Mouse (Mus musculus) CH12.LX (cell line): ENCODE results near the gene A830018L16Rik. TPM values are rescaled to one million over a fixed set of nuclear protein-coding genes. Genes with fewer than 3 reads are reported as not detected.
"Not testable (repeated sequence)": the region's sequence is repeated elsewhere in the genome, so short reads cannot be mapped to it uniquely, and the experiment has no call there.

Experiments used
- DNase-seq: peaks from one replicate; pipeline ENCODE4 v3.0.0-alpha.2; 2013; ENCODE audit errors: extremely low read depth
- H3K27ac ChIP-seq: 2 replicates; pipeline ENCODE4 v1.5.1; 2012; ENCODE audit warnings: low read depth, mild to moderate bottlenecking, control low read depth, moderate library complexity; ENCODE audit not compliant: insufficient read depth
- H3K27me3 ChIP-seq: replicated peaks from 2 replicates; pipeline ENCODE3; 2012; ENCODE audit warnings: inconsistent platforms
- H3K36me3 ChIP-seq, 2 experiments: replicated peaks in 1 of 2; 2 replicates each; pipeline versions ENCODE3 to v1.6.1; 2012; ENCODE audit warnings: inconsistent platforms in 1 of 2, low read length in 1 of 2, mild to moderate bottlenecking in 1 of 2, mixed read lengths in 1 of 2, moderate library complexity in 1 of 2; ENCODE audit not compliant: control insufficient read depth in 1 of 2, insufficient read depth in 1 of 2
- H3K4me1 ChIP-seq, 2 experiments: 2 replicates each; pipeline ENCODE4 v1.6.1; 2012; ENCODE audit warnings: inconsistent platforms in 1 of 2, moderate library complexity in 1 of 2; ENCODE audit not compliant: insufficient read depth in 2 of 2, control insufficient read depth in 1 of 2
- H3K4me2 ChIP-seq: 2 replicates; pipeline ENCODE4 v1.6.1; 2012; ENCODE audit warnings: low read depth, mild to moderate bottlenecking, control low read depth; ENCODE audit not compliant: poor library complexity, insufficient read depth, severe bottlenecking
- H3K4me3 ChIP-seq, 3 experiments: fragments of 150-350 bp in 1 of 3; sonication (generic) in 1 of 3; replicated peaks in 1 of 3; 2 replicates each; pipeline versions ENCODE3 to v1.5.1; 2011 to 2012; ENCODE audit warnings: low read depth in 2 of 3, low read length in 2 of 3, mild to moderate bottlenecking in 2 of 3, moderate library complexity in 2 of 3, control low read depth in 1 of 3, improper control_type of control experiment in 1 of 3, inconsistent platforms in 1 of 3, mixed read lengths in 1 of 3; ENCODE audit not compliant: poor library complexity in 1 of 3
- H3K79me2 ChIP-seq: replicated peaks from 2 replicates; pipeline ENCODE4 v1.6.1; 2012; ENCODE audit warnings: mild to moderate bottlenecking, moderate library complexity; ENCODE audit not compliant: control insufficient read depth, poor library complexity, insufficient read depth, severe bottlenecking; ENCODE audit errors: extremely low read depth
- H3K9ac ChIP-seq: 2 replicates; pipeline ENCODE4 v1.6.1; 2012; ENCODE audit warnings: low read depth, mild to moderate bottlenecking, control low read depth, moderate library complexity; ENCODE audit not compliant: insufficient read depth
- H3K9me3 ChIP-seq: replicated peaks from 2 replicates; pipeline ENCODE3; 2012; ENCODE audit warnings: low read length, inconsistent platforms, mixed read lengths
- CHD1 ChIP-seq: IDR thresholded peaks from 2 replicates; pipeline ENCODE4 v1.6.1; 2012; ENCODE audit warnings: low read depth, low read length, improper control_type of control experiment, inconsistent platforms
- CTCF ChIP-seq, 2 experiments: IDR thresholded peaks in 1 of 2; conservative IDR thresholded peaks in 1 of 2; 2 replicates each; pipeline ENCODE4 v1.5.1; 2011 to 2012; ENCODE audit warnings: low read depth in 2 of 2, low read length in 2 of 2, improper control_type of control experiment in 1 of 2, inconsistent platforms in 1 of 2, mild to moderate bottlenecking in 1 of 2, moderate library complexity in 1 of 2
- E2F4 ChIP-seq: IDR thresholded peaks from 2 replicates; pipeline ENCODE4 v1.6.1; 2011; ENCODE audit warnings: low read depth, low read length, improper control_type of control experiment; ENCODE audit not compliant: insufficient replicate concordance
- GABPA ChIP-seq: IDR thresholded peaks from 2 replicates; pipeline ENCODE4 v1.6.1; 2012; ENCODE audit warnings: low read depth, low read length, improper control_type of control experiment, inconsistent platforms; ENCODE audit not compliant: insufficient replicate concordance
- MAX ChIP-seq: IDR thresholded peaks from 2 replicates; pipeline ENCODE4 v1.6.1; 2011; ENCODE audit warnings: low read length, improper control_type of control experiment
- POLR2AphosphoS2 ChIP-seq: IDR thresholded peaks from 2 replicates; pipeline ENCODE4 v1.6.1; 2011; ENCODE audit warnings: low read depth, low read length, improper control_type of control experiment
- RAD21 ChIP-seq: IDR thresholded peaks from 2 replicates; pipeline ENCODE4 v1.6.1; 2011; ENCODE audit warnings: low read depth, mild to moderate bottlenecking, low read length, improper control_type of control experiment, moderate library complexity
- SIN3A ChIP-seq: IDR thresholded peaks from 2 replicates; pipeline ENCODE4 v1.6.1; 2012; ENCODE audit warnings: low read length, improper control_type of control experiment, inconsistent platforms
- TBP ChIP-seq: conservative IDR thresholded peaks from 2 replicates; pipeline ENCODE4 v1.6.1; 2011; ENCODE audit warnings: low read depth, low read length, improper control_type of control experiment
- ZC3H11A ChIP-seq: IDR thresholded peaks from 2 replicates; pipeline ENCODE4 v1.6.1; 2012; ENCODE audit warnings: low read depth, mild to moderate bottlenecking, inconsistent platforms, low read length, improper control_type of control experiment
- dilution Hi-C: fragments of 300-500 bp; cut with MboI; formaldehyde crosslinking; loops from 2 replicates; pipeline ENCODE4 v1.14.3; 2020; ENCODE audit warnings: low sequenced_read_pairs; ENCODE audit not compliant: extremely low pct_unique_long_range_greater_than_20kb, extremely low pct_ligation_motif_present
- in situ Hi-C: fragments of 300-500 bp; cut with MboI; formaldehyde crosslinking; loops from 3 replicates; pipeline ENCODE4 v1.14.3; 2019; ENCODE audit warnings: low sequenced_read_pairs, low pct_ligation_motif_present, low pct_unique_long_range_greater_than_20kb, mixed read lengths
- polyA plus RNA-seq: library from polyadenylated mRNA; unstranded; fragments of >175 nt; gene quantifications from 2 replicates; pipeline ENCODE4 v1.2.1, GENCODE M21; 2012; ENCODE audit warnings: low read depth; ENCODE audit not compliant: insufficient read length
- total RNA-seq, 2 experiments: library from RNA; depleted of rRNA; stranded (reverse); fragments of 300-350 nt in 1 of 2; fragments of >200 nt in 1 of 2; gene quantifications; 2 replicates each; pipeline ENCODE4 v1.2.3; 2012 to 2014

The A830018L16Rik gene
- total and polyA plus RNA-seq, 3 experiments = not detected

DNA sequence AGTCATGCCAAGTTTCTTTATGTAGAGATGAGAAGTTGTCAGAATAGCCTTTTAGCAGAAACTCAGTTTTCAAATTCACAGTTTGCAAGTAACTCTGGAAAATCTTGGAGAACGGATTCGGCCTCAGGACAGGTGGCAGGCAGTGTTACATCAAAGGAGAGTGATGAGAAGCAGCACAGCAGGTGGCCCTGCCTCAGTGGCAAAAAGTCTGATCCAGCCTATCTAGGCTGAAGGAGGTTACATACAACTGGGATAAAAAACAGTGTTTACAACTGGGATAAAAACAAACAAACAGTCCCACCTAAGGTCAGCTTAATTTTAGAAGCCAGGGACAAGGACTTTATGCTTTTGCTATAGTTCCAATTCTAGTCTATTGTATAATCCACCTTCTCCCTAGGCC, 79.0 kb downstream of the A830018L16Rik start:
- H3K9me3 ChIP-seq = peaks cover under 1% of the 10 kb centered on the region
- no peak overlapping the region for H3K4me2 ChIP-seq
- in situ Hi-C loops = no loop called here
- no peak overlapping the region for H3K27ac ChIP-seq
- H3K4me3 ChIP-seq = no peak overlapping the region
- no peak for DNase-seq
- TF ChIP-seq ZC3H11A = no peak
- no peak for TF ChIP-seq GABPA
- TF ChIP-seq MAX = no peak
- TF ChIP-seq SIN3A = no peak
- no peak for TF ChIP-seq TBP
- TF ChIP-seq POLR2AphosphoS2 = no peak
- no peak for TF ChIP-seq CTCF (conservative IDR thresholded peaks at IDR 0.05 in 1 of 2, IDR thresholded peaks at IDR 0.05 in 1 of 2; ENCODE audit: low read depth in 2 of 2, low read length in 2 of 2)
- no peak overlapping the region for H3K9ac ChIP-seq
- no peaks in the 10 kb centered on the region for H3K36me3 ChIP-seq
- no peaks in the 10 kb centered on the region for H3K79me2 ChIP-seq
- no peaks in the 10 kb centered on the region for H3K27me3 ChIP-seq
- H3K4me1 ChIP-seq = no peaks in the 10 kb centered on the region
- dilution Hi-C loops = no loop called here

DNA sequence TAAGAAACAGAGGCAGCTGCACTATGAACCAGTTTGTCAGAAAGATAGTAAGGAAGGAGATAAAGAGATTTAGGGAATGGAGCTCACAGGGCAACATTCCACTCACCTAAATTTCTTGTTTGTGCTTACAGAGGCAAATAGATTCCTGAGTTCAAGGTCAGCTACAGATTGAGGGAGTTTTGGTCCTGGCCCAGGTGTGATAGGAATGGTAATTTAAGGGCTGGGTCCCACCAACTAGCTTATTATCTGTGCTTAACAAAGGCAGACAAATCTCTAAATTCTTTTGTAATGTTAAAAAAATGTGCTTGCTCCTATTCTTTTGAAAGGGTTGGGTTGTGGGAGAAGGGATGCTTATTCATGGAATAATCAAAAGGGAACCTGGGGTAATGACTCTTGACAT, 87.7 kb downstream of the A830018L16Rik start:
- H3K9ac ChIP-seq = no peak overlapping the region
- H3K36me3 ChIP-seq = no peaks in the 10 kb centered on the region
- no peak overlapping the region for H3K27ac ChIP-seq
- dilution Hi-C loops = no loop called here
- in situ Hi-C loops = no loop called here
- no peak overlapping the region for H3K4me2 ChIP-seq
- no peaks in the 10 kb centered on the region for H3K79me2 ChIP-seq
- TF ChIP-seq ZC3H11A (no peak), CHD1 (no peak)
- H3K4me1 ChIP-seq = no peaks in the 10 kb centered on the region
- H3K27me3 ChIP-seq = no peaks in the 10 kb centered on the region
- no peaks in the 10 kb centered on the region for H3K9me3 ChIP-seq
- DNase-seq = no peak
- no peak overlapping the region for H3K4me3 ChIP-seq

DNA sequence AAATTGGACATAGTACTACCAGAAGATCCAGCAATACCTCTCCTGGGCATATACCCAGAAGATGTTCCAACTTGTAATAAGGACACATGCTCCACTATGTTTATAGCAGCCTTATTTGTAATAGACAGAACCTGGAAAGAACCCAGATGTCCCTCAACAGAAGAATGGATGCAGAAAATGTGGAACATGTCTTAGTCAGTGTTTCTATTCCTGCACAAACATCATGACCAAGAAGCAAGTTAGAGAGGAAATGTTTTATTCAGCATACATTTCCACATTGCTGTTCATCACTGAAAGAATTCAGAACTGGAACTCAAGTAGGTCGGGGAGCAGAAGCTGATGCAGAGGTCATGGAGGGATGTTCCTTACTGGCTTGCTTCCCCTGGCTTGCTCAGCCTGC, 135.9 kb downstream of the A830018L16Rik start:
- dilution Hi-C loops, in situ Hi-C loops, H3K36me3 ChIP-seq: not testable (repeated sequence)

DNA sequence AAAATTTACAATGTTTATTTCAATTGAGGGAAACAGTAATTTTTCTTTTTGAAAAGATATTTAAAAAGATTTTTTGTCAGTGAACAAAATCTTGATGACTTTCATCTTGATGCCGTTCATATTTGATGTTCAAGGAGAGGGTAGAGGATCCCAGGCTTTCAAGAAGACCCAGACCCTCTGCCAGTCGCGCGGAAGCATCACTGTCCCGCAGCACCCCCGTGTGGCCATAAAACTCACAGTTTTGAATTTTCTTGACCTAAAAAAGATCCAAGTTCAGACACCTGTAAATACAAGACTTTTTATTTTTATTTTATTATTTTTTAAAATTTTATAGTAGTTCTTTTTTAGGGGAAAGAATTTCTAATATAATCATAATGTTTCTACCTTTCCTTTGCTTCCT, 151.4 kb downstream of the A830018L16Rik start:
- in situ Hi-C loops (no loop called here), dilution Hi-C loops (no loop called here)
- Histone ChIP-seq H3K4me3 (no peak overlapping the region), H3K4me1 (peaks cover 0 to 3% of the 10 kb centered on the region in 2 experiments; a peak in 1 of 4 replicates), H3K4me2 (no peak overlapping the region), H3K27me3 (no peaks in the 10 kb centered on the region), H3K79me2 (no peaks in the 10 kb centered on the region), H3K9ac (no peak overlapping the region), H3K27ac (no peak overlapping the region), H3K36me3 (no peaks in the 10 kb centered on the region), H3K9me3 (no peaks in the 10 kb centered on the region)
- peak in 1 of 2 experiments; percentile 25; a peak in 1 of 4 replicates for TF ChIP-seq CTCF (conservative IDR thresholded peaks at IDR 0.05 in 1 of 2, IDR thresholded peaks at IDR 0.05 in 1 of 2; ENCODE audit: low read depth in 2 of 2, low read length in 2 of 2)
- TF ChIP-seq RAD21 = peak; percentile 23
- no peak for TF ChIP-seq TBP
- TF ChIP-seq E2F4 = no peak
- no peak for DNase-seq

More for the DNA sequence above, 135.9 kb downstream of the A830018L16Rik start:
- H3K4me3 ChIP-seq, DNase-seq, H3K4me2 ChIP-seq, H3K27me3 ChIP-seq, H3K9ac ChIP-seq, H3K27ac ChIP-seq, H3K4me1 ChIP-seq, H3K9me3 ChIP-seq, H3K79me2 ChIP-seq: not testable (repeated sequence)
